Mouse (Mus musculus) adrenal gland, postnatal 0 days (tissue): ENCODE results near the gene Cracr2b. TPM values are rescaled to one million over a fixed set of nuclear protein-coding genes. Genes with fewer than 3 reads are reported as not detected.

Experiments
- polyA plus RNA-seq: library from polyadenylated mRNA; unstranded; fragments of >200 nt; fragmentation: Nextera tagmentation; extraction: Ambion mirVana; gene quantifications from 2 replicates; pipeline ENCODE4 v1.2.1, GENCODE M21; 2015

Gene Cracr2b
- polyA plus RNA-seq = 13.3 and 17.8 TPM in 2 replicates

DNA sequence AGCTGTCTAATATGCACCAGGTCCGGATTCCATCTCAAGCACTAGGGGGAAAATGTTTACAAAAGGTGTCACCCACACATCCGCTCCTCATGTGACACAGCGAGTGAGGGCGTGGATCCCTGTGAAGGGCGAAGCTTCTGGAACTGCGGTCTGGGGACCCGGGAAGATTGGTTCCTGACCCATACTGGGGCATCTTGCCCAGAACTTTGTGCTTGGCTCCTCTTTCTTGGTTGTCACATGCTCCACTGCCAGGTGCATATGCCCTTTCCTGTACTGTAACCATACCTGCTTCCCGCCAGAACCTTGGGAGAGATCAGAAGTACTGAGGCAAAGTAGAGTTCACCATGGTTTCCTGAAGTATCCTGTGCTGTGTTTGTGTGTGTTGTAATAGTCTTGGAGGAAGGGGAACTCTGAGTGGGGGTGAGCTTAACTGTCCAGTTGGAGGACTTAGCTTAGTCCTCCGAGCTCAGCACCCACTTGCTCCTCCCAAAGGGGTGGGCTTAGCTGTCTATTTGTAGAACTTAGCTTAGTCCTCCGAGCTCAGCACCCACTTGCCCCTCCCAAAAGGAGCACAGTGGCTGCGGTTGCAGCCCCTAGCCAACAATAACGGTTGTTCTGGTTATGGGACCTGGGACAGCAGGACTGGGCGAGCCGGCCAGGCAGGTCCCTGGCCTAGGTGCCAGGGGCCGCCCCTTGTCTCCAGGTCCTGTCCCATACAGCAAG is at the start of gene Cracr2b:
Gene Cracr2b, plus strand, starts transcription at position 704 of the 723 bp plus-strand sequence.

DNA sequence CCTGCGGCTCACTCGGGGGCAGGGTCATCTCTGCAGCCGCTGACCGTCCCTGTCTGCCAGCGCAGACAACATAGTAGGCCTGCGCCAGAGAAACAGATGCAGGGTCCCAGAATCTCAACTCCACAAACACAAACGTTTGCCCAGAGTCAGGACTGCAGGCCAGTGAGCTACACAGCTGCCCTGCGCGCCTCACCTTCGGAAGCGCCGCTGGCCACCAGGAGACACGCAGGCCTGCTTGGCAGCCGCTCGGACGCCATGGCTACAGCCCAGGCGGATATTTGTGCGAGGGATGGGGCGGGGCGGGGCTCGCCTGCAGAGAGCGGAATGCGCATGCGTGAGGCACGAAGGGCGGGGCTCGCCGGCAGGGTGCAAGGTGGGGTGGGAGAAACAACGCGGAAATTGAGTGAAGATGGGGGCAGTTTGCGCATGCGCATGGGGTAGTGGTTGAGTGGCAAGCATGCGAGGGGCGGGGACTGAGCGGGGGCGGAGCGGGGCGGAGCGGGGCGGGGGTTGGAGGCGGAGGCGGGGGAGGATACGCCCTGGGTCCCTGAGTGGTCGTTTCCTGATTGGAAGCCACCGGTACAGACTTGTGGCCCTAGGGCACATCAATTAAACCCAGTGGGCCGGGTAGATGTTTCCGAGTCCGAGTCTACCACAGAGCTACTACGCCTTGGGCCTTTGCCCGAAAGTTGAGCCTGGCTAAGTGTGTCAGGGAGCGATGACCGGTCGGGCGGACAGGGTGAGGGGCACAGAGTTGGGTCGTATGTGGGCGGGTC is 46.9 kb upstream of the Cracr2b start, which contains the start of gene Gatd1:
Gene Gatd1, minus strand, starts transcription at position 328 of the 776 bp plus-strand sequence.

DNA sequence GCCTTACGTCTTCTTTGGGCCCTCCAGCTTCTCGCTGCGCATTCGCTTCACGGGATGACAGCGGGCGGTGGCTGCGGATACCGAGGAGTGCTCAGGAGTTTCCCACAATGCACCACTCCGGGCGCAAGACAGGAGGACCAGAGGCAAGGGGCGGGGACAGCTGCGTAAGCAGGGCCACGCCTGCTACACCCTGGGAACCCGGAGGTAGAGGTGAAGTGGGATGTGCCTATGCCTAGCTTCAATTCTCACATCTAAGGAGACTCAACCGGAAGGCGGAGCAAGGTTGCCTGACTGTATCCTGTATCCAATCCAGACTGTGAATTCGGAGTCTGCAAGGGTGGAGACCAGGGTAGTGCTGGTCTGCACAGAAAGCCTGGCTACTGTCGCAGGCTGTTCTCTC is 31.6 kb upstream of the Cracr2b start, which contains the start of gene Cend1:
Gene Cend1, minus strand, starts transcription at position 182 of the 400 bp plus-strand sequence.

DNA sequence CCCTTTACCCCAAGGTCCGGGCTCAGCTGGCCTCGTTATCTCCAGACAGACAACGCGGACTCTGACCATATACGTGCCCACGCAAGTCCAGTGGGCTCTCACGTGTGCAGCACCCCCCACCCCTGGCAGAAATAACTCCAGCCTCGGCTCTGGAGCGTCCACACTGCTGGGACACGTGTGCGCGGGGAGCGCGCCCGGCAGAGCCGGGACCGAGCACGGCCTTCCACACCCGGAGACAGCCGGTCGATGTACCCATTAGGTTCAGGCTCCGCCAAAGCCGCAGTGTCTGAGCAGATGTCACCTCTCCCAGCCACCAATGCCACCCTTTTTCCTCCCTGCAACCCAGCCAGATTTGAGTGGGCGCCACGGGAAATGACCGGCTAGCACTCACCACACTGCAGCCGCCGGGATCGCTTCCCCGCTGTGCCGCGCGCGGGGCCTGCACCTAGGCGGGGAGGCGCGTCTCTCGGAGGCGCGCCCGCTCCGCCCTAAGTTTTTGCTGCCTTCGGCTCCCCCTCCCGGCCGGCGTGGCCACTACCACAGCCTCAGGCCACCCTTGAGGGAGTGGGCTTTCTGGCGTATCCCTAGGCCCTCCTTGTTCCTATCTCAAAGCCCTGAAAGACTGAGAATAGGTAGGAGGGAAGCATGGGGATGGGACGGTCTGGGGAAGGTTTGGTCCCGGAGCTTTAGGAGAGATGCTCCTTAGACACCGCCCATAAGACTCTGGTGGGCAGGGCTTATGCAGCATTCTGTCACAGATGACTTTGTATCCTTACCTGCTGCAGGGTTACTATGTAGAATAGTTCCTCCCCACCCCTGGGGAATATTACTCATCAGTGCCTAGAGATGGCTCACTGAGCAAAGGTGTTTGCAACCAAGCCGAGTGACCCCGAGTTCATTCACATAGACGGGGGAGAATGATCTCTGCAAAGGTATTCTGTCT is 23.4 kb upstream of the Cracr2b start, which contains the start of gene Slc25a22:
Gene Slc25a22, minus strand, starts transcription at position 715 of the 943 bp plus-strand sequence.

GRCm38 (mm10) chr7:141443828-141444237 is 17.1 kb upstream of the Cracr2b start, which contains the start of gene Pidd1:
TSS of gene Pidd1 (minus strand) at chr7:141444025.

DNA sequence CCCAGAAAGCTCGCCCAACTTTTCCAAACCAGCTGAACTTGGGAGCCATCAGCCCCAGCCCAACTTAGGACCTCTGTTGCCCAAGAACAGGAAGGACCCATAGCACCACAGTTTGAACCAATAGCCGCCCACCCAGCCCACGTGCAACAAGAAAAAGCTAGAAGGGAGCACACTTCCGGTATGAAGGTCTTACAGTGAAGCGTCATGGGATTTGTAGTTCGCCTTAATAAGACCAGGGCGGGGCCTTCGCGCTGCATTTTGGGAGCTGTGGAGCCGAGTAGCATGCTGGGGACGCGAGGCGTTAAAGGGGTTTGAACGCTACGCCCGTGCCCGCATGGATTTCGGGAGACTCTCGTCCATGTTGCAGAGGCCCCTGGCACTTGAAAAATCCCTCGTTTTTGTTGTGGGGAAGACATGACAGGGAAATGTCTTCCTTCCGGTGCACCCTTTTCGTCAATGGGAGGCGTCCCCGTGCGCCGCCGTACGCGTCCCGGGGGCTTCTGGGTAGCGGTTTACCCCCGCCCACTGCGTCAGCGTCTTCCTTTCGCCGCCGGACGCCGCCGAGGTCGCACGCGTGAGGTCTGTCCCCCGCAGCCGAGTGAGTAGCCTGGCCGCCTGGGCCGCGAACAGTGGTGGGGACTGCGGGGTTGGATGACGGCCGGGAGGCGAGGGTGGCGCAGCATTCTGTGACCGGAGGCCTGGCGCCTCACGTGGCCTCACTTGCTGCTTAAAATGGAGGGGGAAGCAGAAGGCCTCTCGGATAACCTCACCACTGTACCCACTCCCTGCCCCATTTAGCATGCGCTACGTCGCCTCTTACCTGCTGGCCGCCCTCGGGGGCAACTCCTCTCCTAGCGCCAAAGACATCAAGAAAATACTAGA is 13.5 kb upstream of the Cracr2b start, which contains the start of gene Rplp2:
Gene Rplp2, plus strand, starts transcription at position 261 of the 882 bp plus-strand sequence.

DNA sequence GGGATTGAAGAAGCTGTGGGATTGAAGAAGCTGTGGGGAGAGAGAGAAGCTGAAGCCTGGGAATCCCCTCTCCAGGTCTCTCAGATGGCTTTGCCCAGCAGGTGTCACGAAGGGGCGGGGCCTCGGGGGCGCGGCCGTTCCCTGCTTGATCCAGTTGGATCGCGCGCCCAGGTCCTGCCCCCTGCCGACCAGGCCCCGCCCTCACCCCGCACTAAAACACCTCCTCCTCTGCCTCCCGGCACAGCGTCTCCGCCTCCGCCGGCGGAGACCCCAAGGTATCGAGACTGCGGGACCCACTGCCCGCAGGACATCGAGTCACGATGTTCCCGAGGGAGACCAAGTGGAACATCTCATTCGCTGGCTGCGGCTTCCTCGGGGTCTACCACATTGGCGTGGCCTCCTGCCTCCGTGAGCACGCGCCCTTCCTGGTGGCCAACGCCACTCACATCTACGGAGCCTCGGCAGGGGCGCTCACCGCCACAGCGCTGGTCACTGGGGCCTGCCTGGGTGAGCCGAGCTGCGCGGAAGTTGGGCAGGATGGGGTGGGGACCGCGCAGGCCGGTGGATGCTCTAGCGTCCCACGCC is 5.8 kb upstream of the Cracr2b start, which contains the start of gene Pnpla2:
Gene Pnpla2, plus strand, starts transcription at position 232 of the 585 bp plus-strand sequence.

DNA sequence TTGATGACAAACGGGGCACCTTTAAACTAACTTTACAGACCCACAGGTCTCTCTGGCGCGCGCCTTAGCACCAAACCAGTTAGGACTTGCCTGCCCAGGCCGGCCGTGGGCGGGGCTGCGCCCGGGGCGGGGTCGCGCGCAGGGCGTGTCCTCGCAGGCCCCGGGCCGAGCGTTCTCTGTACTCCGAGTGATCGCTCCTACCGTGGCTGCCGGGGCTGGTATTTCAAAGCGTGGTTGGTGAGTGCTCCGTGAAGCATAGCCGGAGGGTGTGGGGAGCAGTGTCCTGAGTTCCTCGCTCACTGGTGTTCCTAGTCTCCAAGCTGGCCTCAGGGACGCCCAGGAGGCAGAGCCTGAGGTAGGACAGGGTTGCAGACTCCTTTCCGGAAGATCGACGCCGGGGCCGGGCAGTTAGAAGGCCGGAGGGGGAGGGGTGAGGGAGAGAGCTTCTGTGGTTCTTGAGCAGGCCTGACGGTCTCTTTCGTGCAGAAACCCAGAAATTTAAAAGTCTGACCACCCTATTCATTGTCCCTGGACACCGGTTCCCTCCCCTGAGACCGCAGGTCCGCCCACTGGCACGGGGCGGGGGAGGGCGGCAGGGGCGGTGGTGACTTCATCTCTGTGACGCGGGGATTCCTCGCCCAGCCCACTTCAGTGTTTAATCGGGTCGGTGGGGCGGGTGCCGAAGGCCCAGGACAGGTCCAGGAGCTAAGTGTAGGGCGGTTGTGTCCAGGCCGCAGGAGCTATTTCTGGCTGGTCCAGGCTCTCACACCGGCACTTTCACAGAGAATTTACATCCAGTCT is 6.5 kb downstream of the Cracr2b start, which contains the start of gene Cd151:
Gene Cd151, plus strand, starts transcription at position 163 of the 801 bp plus-strand sequence.

GRCm38 (mm10) chr7:141475011-141475804 is 14.3 kb downstream of the Cracr2b start, which contains the start of the genes Polr2l and Tspan4:
TSS of gene Polr2l (minus strand) at chr7:141475132.
TSS of gene Tspan4 (plus strand) at chr7:141475240.

Other genes with a start within 250 kb of the Cracr2b start
- 0.32 and 1.2 TPM in 2 replicates for gene Lmntd2, start 247.0 kb upstream of the Cracr2b start, polyA plus RNA-seq
- 16.4 and 24.5 TPM in 2 replicates for gene Rassf7, start 245.2 kb upstream of the Cracr2b start, polyA plus RNA-seq
- gene Phrf1, start 232.3 kb upstream of the Cracr2b start, polyA plus RNA-seq = 17.0 and 25.2 TPM in 2 replicates
- 17.1 and 28.5 TPM in 2 replicates for gene Irf7, start 194.6 kb upstream of the Cracr2b start, polyA plus RNA-seq
- gene Cdhr5, start 184.3 kb upstream of the Cracr2b start, polyA plus RNA-seq = 3.5 and 5.3 TPM in 2 replicates
- 9.1 and 10.6 TPM in 2 replicates for gene Sct, start 182.0 kb upstream of the Cracr2b start, polyA plus RNA-seq
- gene Drd4, start 169.1 kb upstream of the Cracr2b start, polyA plus RNA-seq = 0.19 and 0.25 TPM in 2 replicates
- gene Deaf1, start 133.4 kb upstream of the Cracr2b start, polyA plus RNA-seq = 57.4 and 71.3 TPM in 2 replicates
- 21.9 and 39.5 TPM in 2 replicates for gene Tmem80, start 133.4 kb upstream of the Cracr2b start, polyA plus RNA-seq
- gene Eps8l2, start 122.2 kb upstream of the Cracr2b start, polyA plus RNA-seq = 4.6 and 5.3 TPM in 2 replicates
- 338 and 567 TPM in 2 replicates for gene Taldo1, start 68.9 kb upstream of the Cracr2b start, polyA plus RNA-seq
- gene Gatd1, start 47.0 kb upstream of the Cracr2b start, polyA plus RNA-seq = 39.9 and 53.4 TPM in 2 replicates
- gene Cend1, start 31.6 kb upstream of the Cracr2b start, polyA plus RNA-seq = 5.0 and 17.0 TPM in 2 replicates
- 18.6 and 27.0 TPM in 2 replicates for gene Slc25a22, start 23.2 kb upstream of the Cracr2b start, polyA plus RNA-seq
- 2.4 and 2.8 TPM in 2 replicates for gene Pidd1, start 17.1 kb upstream of the Cracr2b start, polyA plus RNA-seq
- gene Rplp2, start 13.7 kb upstream of the Cracr2b start, polyA plus RNA-seq = 916 and 984 TPM in 2 replicates
- gene Pnpla2, start 5.9 kb upstream of the Cracr2b start, polyA plus RNA-seq = 37.4 and 82.9 TPM in 2 replicates
- 79.0 and 90.1 TPM in 2 replicates for gene Cd151, start 6.3 kb downstream of the Cracr2b start, polyA plus RNA-seq
- gene Polr2l, start 14.0 kb downstream of the Cracr2b start, polyA plus RNA-seq = 63.7 and 105 TPM in 2 replicates
- gene Tspan4, start 14.1 kb downstream of the Cracr2b start, polyA plus RNA-seq = 141 and 186 TPM in 2 replicates
- 25.0 and 35.0 TPM in 2 replicates for gene Chid1, start 78.8 kb downstream of the Cracr2b start, polyA plus RNA-seq
- gene Ap2a2, start 101.1 kb downstream of the Cracr2b start, polyA plus RNA-seq = 48.3 and 57.2 TPM in 2 replicates
- gene Muc6, start 194.2 kb downstream of the Cracr2b start, polyA plus RNA-seq = 0.27 and 0.30 TPM in 2 replicates
- 0.17 and 0.41 TPM in 2 replicates for gene Muc2, start 229.2 kb downstream of the Cracr2b start, polyA plus RNA-seq